Mouse (Mus musculus) neural tube, embryonic 13.5 days (tissue): ENCODE data around the gene Zbtb6. TPM values are rescaled to one million over a fixed set of nuclear protein-coding genes. Genes with fewer than 3 reads are reported as not detected.

Experiments used
- ATAC-seq: fragments of 200-750 bp; cut with Nextera tagmentation; 2 replicates; pipeline ENCODE4 v1.8.0; 2017; ENCODE audit warnings: low read depth, mild to moderate bottlenecking, moderate TSS enrichment, moderate library complexity
- H3K27ac ChIP-seq: fragments of 300-500 bp; sonication (generic); replicated peaks from 2 replicates; pipeline ENCODE4 v1.5.1; 2015; ENCODE audit warnings: moderate library complexity, mild to moderate bottlenecking, inconsistent platforms
- H3K27me3 ChIP-seq: fragments of 300-500 bp; sonication (generic); 2 replicates; pipeline ENCODE4 v1.6.1; 2015; ENCODE audit warnings: mild to moderate bottlenecking, inconsistent platforms
- H3K36me3 ChIP-seq: fragments of 300-500 bp; sonication (generic); 2 replicates; pipeline ENCODE4 v1.6.1; 2015; ENCODE audit warnings: mild to moderate bottlenecking, inconsistent platforms
- H3K4me1 ChIP-seq: fragments of 300-500 bp; sonication (generic); replicated peaks from 2 replicates; pipeline ENCODE4 v1.6.1; 2015; ENCODE audit warnings: inconsistent platforms
- H3K4me2 ChIP-seq: fragments of 300-500 bp; sonication (generic); 2 replicates; pipeline ENCODE4 v1.6.1; 2015; ENCODE audit warnings: inconsistent platforms, mild to moderate bottlenecking, moderate library complexity
- H3K4me3 ChIP-seq: fragments of 300-500 bp; sonication (generic); 2 replicates; pipeline ENCODE4 v1.5.1; 2015; ENCODE audit warnings: mild to moderate bottlenecking, inconsistent platforms
- H3K9ac ChIP-seq: fragments of 300-500 bp; sonication (generic); 2 replicates; pipeline ENCODE4 v1.6.1; 2015; ENCODE audit warnings: moderate library complexity, mild to moderate bottlenecking, inconsistent platforms
- H3K9me3 ChIP-seq: fragments of 300-500 bp; sonication (generic); 2 replicates; pipeline ENCODE4 v1.6.1; 2016; ENCODE audit warnings: inconsistent platforms
- WGBS: fragments of 180-500 bp; shearing (Covaris S2); methylation state at CpG from one replicate; pipeline ENCODE4 v1.1.7; 2015; 5-methylcytosine and 5-hydroxymethylcytosine counted together
- polyA plus RNA-seq: library from polyadenylated mRNA; unstranded; fragments of >200 nt; fragmentation: Nextera tagmentation; extraction: Ambion mirVana; gene quantifications from 2 replicates; pipeline ENCODE4 v1.2.1, GENCODE M21; 2015

The Zbtb6 gene
- polyA plus RNA-seq, 1 experiment from 2014 or later: 13.5 TPM

- Histone ChIP-seq H3K4me3 (peak overlapping the region; percentile 90), H3K27ac (peak overlapping the region; percentile 99), H3K9me3 (no peaks in the 10 kb centered on the region), H3K27me3 (no peaks in the 10 kb centered on the region), H3K4me1 (peaks cover 22% of the 10 kb centered on the region), H3K9ac (peak overlapping the region; percentile 88), H3K36me3 (peaks cover 22% of the 10 kb centered on the region), H3K4me2 (peak overlapping the region; percentile 92)
- peak; percentile 96 for ATAC-seq
- WGBS: under 1% methylated on average over 38 of the region's 38 CpGs
Measured at GRCm38 (mm10) chr2:37430593-37431464, 12.1 kb downstream of the Zbtb6 start.

DNA sequence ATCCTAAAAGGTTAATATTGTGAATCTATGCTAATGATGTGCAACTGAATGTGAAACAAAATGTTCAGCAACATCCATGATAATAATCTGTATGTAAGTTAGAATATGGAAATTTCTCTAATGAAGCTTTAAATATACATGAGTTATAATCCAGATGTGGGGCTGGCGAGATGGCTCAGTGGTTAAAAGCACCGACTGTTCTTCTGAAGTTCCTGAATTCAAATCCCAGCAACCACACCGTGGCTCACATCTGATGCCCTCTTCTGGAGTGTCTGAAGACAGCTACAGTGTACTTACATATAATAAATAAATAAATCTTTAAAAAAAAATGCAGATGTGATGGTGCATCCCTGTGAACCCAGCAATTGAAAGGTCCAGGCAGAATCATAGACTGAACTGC is 19.3 kb downstream of the Zbtb6 start:
- no peaks in the 10 kb centered on the region for H3K9me3 ChIP-seq
- H3K36me3 ChIP-seq: peaks cover 14% of the 10 kb centered on the region
- H3K4me1 ChIP-seq: peaks cover 21% of the 10 kb centered on the region
- WGBS: 51% methylated on average over 3 of the region's 3 CpGs
- H3K4me2 ChIP-seq: no peak overlapping the region
- H3K4me3 ChIP-seq: no peak overlapping the region
- H3K27ac ChIP-seq: no peak overlapping the region
- no peaks in the 10 kb centered on the region for H3K27me3 ChIP-seq
- no peak overlapping the region for H3K9ac ChIP-seq
- ATAC-seq: no peak

- H3K4me3 ChIP-seq: peak within 1 kb of the TSS; percentile 97
- under 1% methylated on average over 73 of the region's 75 CpGs for WGBS
- peak within 1 kb of the TSS; percentile 79 for H3K4me2 ChIP-seq
- ATAC-seq: peak; percentile 99
- H3K9ac ChIP-seq: peak within 1 kb of the TSS; percentile 99
- H3K9me3 ChIP-seq: no peaks in the 10 kb centered on the region
- H3K4me1 ChIP-seq: peaks cover 19% of the 10 kb centered on the region
- H3K27me3 ChIP-seq: no peaks in the 10 kb centered on the region
- peak within 1 kb of the TSS; percentile 98 for H3K27ac ChIP-seq
- peaks cover 7% of the 10 kb centered on the region for H3K36me3 ChIP-seq
Measured at GRCm38 (mm10) chr2:37422306-37423304, 20.4 kb downstream of the Zbtb6 start, which contains the start of gene Rc3h2. TSS of gene Rc3h2 (minus strand) at chr2:37422903.

GRCm38 (mm10) chr2:37421903-37422302 is 21.1 kb downstream of the Zbtb6 start:
- peak overlapping the region; percentile 79 for H3K4me2 ChIP-seq
- peak overlapping the region; percentile 97 for H3K4me3 ChIP-seq
- no peaks in the 10 kb centered on the region for H3K9me3 ChIP-seq
- no peak for ATAC-seq
- H3K27ac ChIP-seq: peak overlapping the region; percentile 98
- no peaks in the 10 kb centered on the region for H3K27me3 ChIP-seq
- H3K9ac ChIP-seq: peak overlapping the region; percentile 99
- H3K4me1 ChIP-seq: peaks cover 19% of the 10 kb centered on the region
- WGBS: 10% methylated on average over 3 of the region's 3 CpGs
- H3K36me3 ChIP-seq: 0 out of 2 replicates have a peak, but pooled peaks cover 3% of the 10 kb centered on the region

DNA sequence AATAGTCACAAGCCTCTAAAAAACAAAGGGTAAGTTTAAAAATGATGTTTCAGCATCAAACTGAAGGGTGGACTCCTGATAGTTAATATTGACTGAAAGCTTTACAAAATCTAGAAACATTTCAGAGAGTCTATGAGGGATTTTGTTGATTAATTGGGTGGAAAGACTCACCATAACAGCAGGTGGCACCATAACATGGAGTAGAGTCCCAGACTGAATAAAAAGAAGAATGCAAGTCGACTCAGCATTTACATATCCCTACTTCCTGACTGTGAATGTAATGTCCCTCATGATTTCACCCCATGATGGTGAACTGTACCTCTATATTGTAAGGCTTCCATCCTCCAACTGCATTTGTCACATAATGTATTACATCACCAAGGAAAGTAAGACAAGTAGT is 47.4 kb downstream of the Zbtb6 start:
- ATAC-seq: no peak
- Histone ChIP-seq H3K27ac (no peak overlapping the region), H3K4me3 (no peak overlapping the region), H3K9ac (no peak overlapping the region), H3K36me3 (peaks cover 56% of the 10 kb centered on the region), H3K27me3 (no peaks in the 10 kb centered on the region), H3K4me1 (no peaks in the 10 kb centered on the region), H3K9me3 (no peaks in the 10 kb centered on the region), H3K4me2 (no peak overlapping the region)
- 58% methylated on average over 1 of the region's 1 CpGs for WGBS

GRCm38 (mm10) chr2:37382921-37383320 is 60.0 kb downstream of the Zbtb6 start:
- WGBS: 93% methylated on average over 9 of the region's 9 CpGs
- Histone ChIP-seq H3K4me3 (no peak overlapping the region), H3K4me1 (no peaks in the 10 kb centered on the region), H3K9ac (no peak overlapping the region), H3K36me3 (peaks cover 54% of the 10 kb centered on the region), H3K4me2 (no peak overlapping the region), H3K27me3 (no peaks in the 10 kb centered on the region), H3K9me3 (no peaks in the 10 kb centered on the region), H3K27ac (no peak overlapping the region)
- no peak for ATAC-seq

GRCm38 (mm10) chr2:37380189-37380588 is 62.8 kb downstream of the Zbtb6 start:
- H3K9me3 ChIP-seq: no peaks in the 10 kb centered on the region
- no peaks in the 10 kb centered on the region for H3K27me3 ChIP-seq
- H3K4me1 ChIP-seq: no peaks in the 10 kb centered on the region
- ATAC-seq: no peak
- 60% methylated on average over 2 of the region's 2 CpGs for WGBS
- H3K27ac ChIP-seq: no peak overlapping the region
- peaks cover 64% of the 10 kb centered on the region for H3K36me3 ChIP-seq
- H3K4me3 ChIP-seq: no peak overlapping the region
- no peak overlapping the region for H3K4me2 ChIP-seq
- no peak overlapping the region for H3K9ac ChIP-seq

- H3K27me3 ChIP-seq: no peaks in the 10 kb centered on the region
- H3K9me3 ChIP-seq: no peaks in the 10 kb centered on the region
- no peak overlapping the region for H3K4me3 ChIP-seq
- 100% methylated on average over 1 of the region's 1 CpGs for WGBS
- H3K4me2 ChIP-seq: no peak overlapping the region
- H3K36me3 ChIP-seq: peaks cover 46% of the 10 kb centered on the region
- H3K27ac ChIP-seq: no peak overlapping the region
- no peak overlapping the region for H3K9ac ChIP-seq
- no peaks in the 10 kb centered on the region for H3K4me1 ChIP-seq
- no peak for ATAC-seq
Measured at GRCm38 (mm10) chr2:37376018-37376417, 67.0 kb downstream of the Zbtb6 start.

Other genes starting within 250 kb of the Zbtb6 start
- not detected in 2 replicates for gene Olfr366, start 231.6 kb downstream of the Zbtb6 start, polyA plus RNA-seq
- gene Olfr368, start 116.7 kb downstream of the Zbtb6 start, polyA plus RNA-seq: not detected in 2 replicates
- 71.7 and 77.8 TPM in 2 replicates for gene Pdcl, start 83.8 kb downstream of the Zbtb6 start, polyA plus RNA-seq
- gene Rc3h2, start 20.3 kb downstream of the Zbtb6 start, polyA plus RNA-seq: 21.3 and 25.1 TPM in 2 replicates
- 7.9 and 9.3 TPM in 2 replicates for gene Zbtb26, start within 50 bp of the Zbtb6 start, polyA plus RNA-seq
- 52.9 and 53.8 TPM in 2 replicates for gene Rabgap1, start 108 bp upstream of the Zbtb6 start, polyA plus RNA-seq
- gene Gpr21, start 73.2 kb upstream of the Zbtb6 start, polyA plus RNA-seq: 10.9 and 13.2 TPM in 2 replicates